Mouse (Mus musculus): Measurements from ENCODE around the gene Hist1h3e. TPM values are rescaled to one million over a fixed set of nuclear protein-coding genes. Genes with fewer than 3 reads are reported as not detected.
A peak's percentile ranks its signal among the peaks of the same experiment; 100 is the strongest.
"Not testable (repeated sequence)": the region's sequence is repeated elsewhere in the genome, so short reads cannot be mapped to it uniquely, and the experiment has no call there.

Hist1h3e gene
- 1.0 and 1.4 TPM in 2 replicates for polyA plus RNA-seq (2015; fragmentation: Nextera tagmentation; extraction: Ambion mirVana)

- peak within 1 kb of the TSS; percentile 97 for H3K27ac ChIP-seq
Measured at GRCm38 (mm10) chr13:23561883-23562659, at the start of gene Hist1h3e. Gene Hist1h3e (minus strand): TSS chr13:23562369.

GRCm38 (mm10) chr13:23611638-23612037 lies 49.5 kb upstream of the Hist1h3e start:
- Histone ChIP-seq H3K9ac (no peak overlapping the region), H3K4me1 (no peaks in the 10 kb centered on the region), H3K4me2 (no peak overlapping the region), H3K4me3 (no peak overlapping the region), H3K27me3 (replicated peaks) (no peaks in the 10 kb centered on the region), H3K27ac (no peak overlapping the region), H3K36me3 (replicated peaks) (no peaks in the 10 kb centered on the region), H3K9me3 (no peaks in the 10 kb centered on the region)
- 83% methylated on average over 3 of the region's 3 CpGs for WGBS
- no peak for ATAC-seq (replicated peaks)

More at GRCm38 (mm10) chr13:23561883-23562659, at the start of gene Hist1h3e:
- H3K36me3 ChIP-seq (replicated peaks); H3K27me3 ChIP-seq (replicated peaks); H3K4me1 ChIP-seq; H3K9me3 ChIP-seq: not testable (repeated sequence)
- Histone ChIP-seq H3K9ac (peak within 1 kb of the TSS; percentile 55), H3K4me3 (peak within 1 kb of the TSS; percentile 49), H3K4me2 (peak within 1 kb of the TSS; percentile 70)
- peak; percentile 97 for ATAC-seq (replicated peaks)
- WGBS: under 1% methylated on average over 58 of the region's 67 CpGs

GRCm38 (mm10) chr13:23610393-23610792 lies 48.2 kb upstream of the Hist1h3e start:
- ATAC-seq (replicated peaks): no peak
- no peak overlapping the region for H3K27ac ChIP-seq
- no peak overlapping the region for H3K4me3 ChIP-seq
- H3K4me1 ChIP-seq: no peaks in the 10 kb centered on the region
- H3K36me3 ChIP-seq (replicated peaks): no peaks in the 10 kb centered on the region
- H3K4me2 ChIP-seq: no peak overlapping the region
- H3K27me3 ChIP-seq (replicated peaks): no peaks in the 10 kb centered on the region
- H3K9me3 ChIP-seq: no peaks in the 10 kb centered on the region
- WGBS: 73% methylated on average over 2 of the region's 2 CpGs
- no peak overlapping the region for H3K9ac ChIP-seq

- no peaks in the 10 kb centered on the region for H3K36me3 ChIP-seq (replicated peaks)
- H3K4me1 ChIP-seq: no peaks in the 10 kb centered on the region
- H3K9ac ChIP-seq: no peak overlapping the region
- H3K27ac ChIP-seq: no peak overlapping the region
- no peaks in the 10 kb centered on the region for H3K9me3 ChIP-seq
- no peak for ATAC-seq (replicated peaks)
- H3K4me2 ChIP-seq: no peak overlapping the region
- H3K4me3 ChIP-seq: no peak overlapping the region
- no peaks in the 10 kb centered on the region for H3K27me3 ChIP-seq (replicated peaks)
Measured at GRCm38 (mm10) chr13:23609844-23610243, 47.7 kb upstream of the Hist1h3e start.

GRCm38 (mm10) chr13:23609209-23609608 lies 47.0 kb upstream of the Hist1h3e start:
- H3K4me3 ChIP-seq: no peak overlapping the region
- H3K4me1 ChIP-seq: no peaks in the 10 kb centered on the region
- H3K4me2 ChIP-seq: no peak overlapping the region
- no peak overlapping the region for H3K27ac ChIP-seq
- H3K9ac ChIP-seq: no peak overlapping the region
- no peaks in the 10 kb centered on the region for H3K36me3 ChIP-seq (replicated peaks)
- H3K27me3 ChIP-seq (replicated peaks): no peaks in the 10 kb centered on the region
- WGBS: 93% methylated on average over 4 of the region's 4 CpGs
- no peaks in the 10 kb centered on the region for H3K9me3 ChIP-seq
- ATAC-seq (replicated peaks): no peak

- Histone ChIP-seq H3K4me3 (no peak overlapping the region), H3K27me3 (replicated peaks) (no peaks in the 10 kb centered on the region), H3K9me3 (no peaks in the 10 kb centered on the region), H3K4me1 (no peaks in the 10 kb centered on the region), H3K36me3 (replicated peaks) (no peaks in the 10 kb centered on the region), H3K4me2 (no peak overlapping the region), H3K27ac (no peak overlapping the region), H3K9ac (no peak overlapping the region)
- 91% methylated on average over 3 of the region's 3 CpGs for WGBS
- no peak for ATAC-seq (replicated peaks)
Measured at GRCm38 (mm10) chr13:23605052-23605451, 42.9 kb upstream of the Hist1h3e start.

- Histone ChIP-seq H3K4me3 (no peak overlapping the region), H3K4me2 (no peak overlapping the region)
Measured at GRCm38 (mm10) chr13:23604452-23604851, 42.3 kb upstream of the Hist1h3e start.

GRCm38 (mm10) chr13:23603182-23603699 lies 41.1 kb upstream of the Hist1h3e start:
- Histone ChIP-seq H3K9me3 (no peaks in the 10 kb centered on the region), H3K4me1 (no peaks in the 10 kb centered on the region), H3K9ac (no peak overlapping the region), H3K4me3 (no peak overlapping the region), H3K27ac (no peak overlapping the region), H3K36me3 (replicated peaks) (no peaks in the 10 kb centered on the region), H3K27me3 (replicated peaks) (no peaks in the 10 kb centered on the region), H3K4me2 (no peak overlapping the region)
- WGBS: 82% methylated on average over 7 of the region's 7 CpGs
- no peak for ATAC-seq (replicated peaks)

More at GRCm38 (mm10) chr13:23604452-23604851, 42.3 kb upstream of the Hist1h3e start:
- Histone ChIP-seq H3K27ac (no peak overlapping the region), H3K4me1 (no peaks in the 10 kb centered on the region), H3K9ac (no peak overlapping the region), H3K36me3 (replicated peaks) (no peaks in the 10 kb centered on the region), H3K9me3 (no peaks in the 10 kb centered on the region), H3K27me3 (replicated peaks) (no peaks in the 10 kb centered on the region)
- 93% methylated on average over 3 of the region's 3 CpGs for WGBS
- ATAC-seq (replicated peaks): no peak

- no peaks in the 10 kb centered on the region for H3K27me3 ChIP-seq (replicated peaks)
- no peak overlapping the region for H3K27ac ChIP-seq
- no peaks in the 10 kb centered on the region for H3K36me3 ChIP-seq (replicated peaks)
- no peaks in the 10 kb centered on the region for H3K9me3 ChIP-seq
- H3K9ac ChIP-seq: no peak overlapping the region
- H3K4me3 ChIP-seq: no peak overlapping the region
- H3K4me1 ChIP-seq: no peaks in the 10 kb centered on the region
- no peak overlapping the region for H3K4me2 ChIP-seq
- no peak for ATAC-seq (replicated peaks)
- WGBS: 7% methylated on average over 9 of the region's 9 CpGs
Measured at GRCm38 (mm10) chr13:23597957-23598356, 35.8 kb upstream of the Hist1h3e start.

- Histone ChIP-seq H3K27me3 (replicated peaks) (no peaks in the 10 kb centered on the region), H3K4me2 (no peak overlapping the region), H3K4me3 (no peak overlapping the region), H3K9me3 (no peaks in the 10 kb centered on the region), H3K9ac (no peak overlapping the region), H3K4me1 (no peaks in the 10 kb centered on the region), H3K27ac (no peak overlapping the region), H3K36me3 (replicated peaks) (no peaks in the 10 kb centered on the region)
- WGBS: 84% methylated on average over 7 of the region's 7 CpGs
- no peak for ATAC-seq (replicated peaks)
Measured at GRCm38 (mm10) chr13:23595622-23596372, 33.6 kb upstream of the Hist1h3e start.

- Histone ChIP-seq H3K9ac (no peak overlapping the region), H3K4me3 (no peak overlapping the region), H3K27ac (no peak overlapping the region), H3K27me3 (replicated peaks) (no peaks in the 10 kb centered on the region), H3K36me3 (replicated peaks) (no peaks in the 10 kb centered on the region), H3K4me1 (no peaks in the 10 kb centered on the region), H3K9me3 (no peaks in the 10 kb centered on the region), H3K4me2 (no peak overlapping the region)
- WGBS: 84% methylated on average over 2 of the region's 2 CpGs
- no peak for ATAC-seq (replicated peaks)
Measured at GRCm38 (mm10) chr13:23595185-23595584, 33.0 kb upstream of the Hist1h3e start.

- H3K4me1 ChIP-seq: no peaks in the 10 kb centered on the region
- 89% methylated on average over 5 of the region's 5 CpGs for WGBS
- H3K4me3 ChIP-seq: no peak overlapping the region
- no peak overlapping the region for H3K27ac ChIP-seq
- H3K36me3 ChIP-seq (replicated peaks): no peaks in the 10 kb centered on the region
- H3K4me2 ChIP-seq: no peak overlapping the region
- no peak overlapping the region for H3K9ac ChIP-seq
- no peaks in the 10 kb centered on the region for H3K9me3 ChIP-seq
- no peak for ATAC-seq (replicated peaks)
- H3K27me3 ChIP-seq (replicated peaks): no peaks in the 10 kb centered on the region
Measured at GRCm38 (mm10) chr13:23593051-23593770, 31.0 kb upstream of the Hist1h3e start.

All from midbrain, embryonic 15.5 days (tissue).